Mouse (Mus musculus): ENCODE measurements around the gene Gamt. TPM values are rescaled to one million over a fixed set of nuclear protein-coding genes. Genes with fewer than 3 reads are reported as not detected.
A peak's percentile ranks its signal among the peaks of the same experiment; 100 is the strongest.
"Not testable (repeated sequence)": the region's sequence is repeated elsewhere in the genome, so short reads cannot be mapped to it uniquely, and the experiment has no call there.

Gene Gamt
- polyA plus RNA-seq, 1 experiment from 2014 or later, result 58.4 TPM

DNA sequence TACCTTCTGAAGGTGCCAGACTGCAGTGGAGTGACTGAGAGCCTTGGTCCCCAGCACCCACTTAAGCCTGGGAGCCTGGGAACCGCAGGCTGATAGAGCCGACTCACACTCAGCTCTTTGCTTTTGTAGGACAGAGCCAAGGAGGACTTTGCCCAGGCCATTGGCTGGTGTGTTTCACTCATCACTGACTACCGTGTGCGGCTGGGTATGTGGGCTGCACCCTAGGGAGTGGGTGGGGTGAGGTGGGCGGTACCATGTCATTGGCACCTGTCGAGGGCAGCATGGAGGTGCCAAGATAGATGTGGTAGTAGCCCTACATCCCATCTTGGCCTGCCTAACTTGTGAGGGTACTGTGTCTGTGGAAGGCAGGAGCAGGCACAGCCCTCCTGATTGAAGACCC lies 21.0 kb downstream of the Gamt start:
- no peak overlapping the region for H3K27ac ChIP-seq
- WGBS, result 88% methylated on average over 6 of the region's 6 CpGs
- no peak overlapping the region for H3K4me3 ChIP-seq
- ATAC-seq (ENCODE audit: low FRiP score, low read depth), result no peak
- H3K9me3 ChIP-seq, result no peaks in the 10 kb centered on the region
- no peaks in the 10 kb centered on the region for H3K4me1 ChIP-seq
- no peak overlapping the region for H3K9ac ChIP-seq
- H3K4me2 ChIP-seq (replicated peaks), result no peak overlapping the region
- no peaks in the 10 kb centered on the region for H3K27me3 ChIP-seq
- H3K36me3 ChIP-seq, result peaks cover 99% of the 10 kb centered on the region

- Histone ChIP-seq H3K4me3 (no peak overlapping the region), H3K36me3 (peaks cover 99% of the 10 kb centered on the region), H3K27ac (no peak overlapping the region), H3K9me3 (no peaks in the 10 kb centered on the region), H3K4me1 (peaks cover 3% of the 10 kb centered on the region), H3K27me3 (no peaks in the 10 kb centered on the region), H3K4me2 (replicated peaks) (no peak overlapping the region), H3K9ac (no peak overlapping the region)
- WGBS, result 88% methylated on average over 3 of the region's 3 CpGs
- ATAC-seq (ENCODE audit: low FRiP score, low read depth), result no peak
Observed at GRCm38 (mm10) chr10:80238306-80238705, 22.5 kb downstream of the Gamt start.

GRCm38 (mm10) chr10:80237020-80237419 lies 23.8 kb downstream of the Gamt start:
- Histone ChIP-seq H3K9ac (no peak overlapping the region), H3K27ac (no peak overlapping the region), H3K27me3 (no peaks in the 10 kb centered on the region), H3K4me1 (peaks cover 16% of the 10 kb centered on the region), H3K9me3 (no peaks in the 10 kb centered on the region), H3K4me3 (no peak overlapping the region), H3K36me3 (peaks cover 99% of the 10 kb centered on the region), H3K4me2 (replicated peaks) (no peak overlapping the region)
- ATAC-seq (ENCODE audit: low FRiP score, low read depth), result no peak
- 87% methylated on average over 4 of the region's 4 CpGs for WGBS

DNA sequence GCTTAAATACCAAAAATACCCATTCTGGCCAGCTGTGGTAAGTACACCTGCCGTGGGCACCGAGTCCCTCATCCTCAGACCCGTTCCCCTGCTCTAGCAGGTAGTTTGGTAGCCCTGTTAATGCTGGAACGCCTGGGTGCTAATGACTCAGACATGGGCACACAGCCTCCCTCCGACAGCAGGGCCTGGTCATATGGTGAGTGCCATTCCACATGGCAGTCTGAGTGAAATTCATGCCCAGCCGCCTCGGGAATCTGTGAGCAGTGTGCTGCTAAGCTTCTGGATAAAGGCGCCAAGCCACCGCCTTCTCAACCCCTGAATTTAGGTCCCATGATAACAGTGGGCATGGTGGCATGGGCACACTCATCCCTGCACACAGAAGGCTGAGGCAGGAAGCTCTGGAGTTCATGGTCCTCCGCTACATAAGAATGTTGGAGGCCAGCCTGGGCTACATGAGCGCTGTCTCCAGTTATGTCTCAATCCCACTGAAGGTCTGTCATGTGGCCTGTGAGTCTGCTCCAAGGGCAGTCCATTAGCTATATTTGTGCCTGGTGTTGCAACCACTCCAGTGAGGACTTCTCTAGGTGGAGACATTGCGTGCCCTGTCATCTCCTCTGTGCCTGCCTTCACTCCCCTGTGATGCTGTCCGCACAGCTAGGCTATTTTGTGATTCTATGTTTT lies 24.5 kb downstream of the Gamt start:
- no peak overlapping the region for H3K4me3 ChIP-seq
- 94% methylated on average over 13 of the region's 13 CpGs for WGBS
- H3K27ac ChIP-seq, result no peak overlapping the region
- H3K27me3 ChIP-seq, result no peaks in the 10 kb centered on the region
- ATAC-seq (ENCODE audit: low FRiP score, low read depth), result no peak
- peaks cover 100% of the 10 kb centered on the region for H3K36me3 ChIP-seq
- no peak overlapping the region for H3K4me2 ChIP-seq (replicated peaks)
- no peaks in the 10 kb centered on the region for H3K9me3 ChIP-seq
- H3K4me1 ChIP-seq, result peaks cover 16% of the 10 kb centered on the region
- no peak overlapping the region for H3K9ac ChIP-seq

- peak overlapping the region; percentile 87 for H3K4me3 ChIP-seq
- WGBS, result 48% methylated on average over 15 of the region's 15 CpGs
- peaks cover 45% of the 10 kb centered on the region for H3K36me3 ChIP-seq
- H3K9ac ChIP-seq, result peak overlapping the region; percentile 94
- H3K27me3 ChIP-seq, result no peaks in the 10 kb centered on the region
- peak overlapping the region; percentile 93 for H3K4me2 ChIP-seq (replicated peaks)
- peaks cover 57% of the 10 kb centered on the region for H3K4me1 ChIP-seq
- peak overlapping the region; percentile 95 for H3K27ac ChIP-seq
- ATAC-seq (ENCODE audit: low FRiP score, low read depth), result no peak
- H3K9me3 ChIP-seq, result no peaks in the 10 kb centered on the region
Observed at GRCm38 (mm10) chr10:80227877-80228775, 32.7 kb downstream of the Gamt start.

DNA sequence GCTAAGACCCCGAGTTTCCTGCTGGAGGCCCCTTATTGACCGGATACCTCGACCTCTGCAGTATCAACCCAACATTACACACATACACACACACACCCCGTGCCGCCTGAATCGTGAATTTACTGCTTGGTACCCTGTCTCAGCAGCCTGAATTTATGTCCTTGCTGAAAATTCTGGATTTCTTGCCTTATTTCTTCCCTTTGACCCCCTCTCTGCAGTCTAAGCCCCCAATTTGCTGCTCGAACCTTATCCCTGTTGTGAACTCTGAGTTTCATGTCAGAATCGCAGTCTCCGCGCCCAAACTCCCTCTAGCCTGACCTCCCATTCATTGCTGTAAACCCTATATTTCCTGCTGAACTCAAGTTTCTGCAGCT lies 33.7 kb downstream of the Gamt start:
- H3K9me3 ChIP-seq, result no peaks in the 10 kb centered on the region
- peak overlapping the region; percentile 93 for H3K4me2 ChIP-seq (replicated peaks)
- peaks cover 47% of the 10 kb centered on the region for H3K4me1 ChIP-seq
- H3K27ac ChIP-seq, result peak overlapping the region; percentile 95
- no peak for ATAC-seq (ENCODE audit: low FRiP score, low read depth)
- no peaks in the 10 kb centered on the region for H3K27me3 ChIP-seq
- H3K9ac ChIP-seq, result peak overlapping the region; percentile 94
- H3K36me3 ChIP-seq, result peaks cover 35% of the 10 kb centered on the region
- peak overlapping the region; percentile 87 for H3K4me3 ChIP-seq
- WGBS, result 5% methylated on average over 10 of the region's 10 CpGs

- peaks cover 46% of the 10 kb centered on the region for H3K4me1 ChIP-seq
- H3K9ac ChIP-seq, result peak within 1 kb of the TSS; percentile 94
- peak; percentile 98 for ATAC-seq (ENCODE audit: low FRiP score, low read depth)
- peaks cover 29% of the 10 kb centered on the region for H3K36me3 ChIP-seq
- peak within 1 kb of the TSS; percentile 87 for H3K4me3 ChIP-seq
- no peaks in the 10 kb centered on the region for H3K9me3 ChIP-seq
- peak within 1 kb of the TSS; percentile 95 for H3K27ac ChIP-seq
- peak within 1 kb of the TSS; percentile 93 for H3K4me2 ChIP-seq (replicated peaks)
- WGBS, result 0% methylated on average over 50 of the region's 75 CpGs
- H3K27me3 ChIP-seq, result no peaks in the 10 kb centered on the region
Observed at GRCm38 (mm10) chr10:80226416-80227165, 34.2 kb downstream of the Gamt start, which contains the start of gene Mum1. TSS of gene Mum1 (plus strand) at chr10:80226434.

DNA sequence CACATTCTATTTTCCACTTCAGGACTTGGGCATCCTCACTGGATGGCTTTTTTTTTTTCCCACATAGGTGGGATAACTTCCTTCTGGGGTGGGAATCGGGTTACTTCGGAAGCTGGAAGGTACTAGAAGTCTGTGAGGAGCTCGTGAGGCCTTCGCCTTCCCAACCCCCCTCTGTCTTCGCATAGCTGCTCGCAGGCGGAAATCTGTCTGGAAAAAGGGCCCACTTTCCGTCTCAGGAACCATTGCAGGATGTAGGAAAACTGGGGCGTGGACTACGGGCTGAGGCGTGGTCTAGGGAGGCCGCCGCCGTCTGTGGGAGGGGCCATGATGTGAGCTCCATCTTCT lies 34.8 kb downstream of the Gamt start:
- Histone ChIP-seq H3K4me3 (peak overlapping the region; percentile 87), H3K27ac (peak overlapping the region; percentile 95), H3K27me3 (no peaks in the 10 kb centered on the region), H3K36me3 (peaks cover 25% of the 10 kb centered on the region), H3K4me2 (replicated peaks) (peak overlapping the region; percentile 93), H3K9me3 (no peaks in the 10 kb centered on the region), H3K9ac (peak overlapping the region; percentile 50), H3K4me1 (peaks cover 51% of the 10 kb centered on the region)
- ATAC-seq (ENCODE audit: low FRiP score, low read depth), result no peak
- WGBS, result under 1% methylated on average over 14 of the region's 14 CpGs

- H3K4me1 ChIP-seq, result peaks cover 27% of the 10 kb centered on the region
- not testable (repeated sequence) for H3K27ac ChIP-seq; H3K9me3 ChIP-seq; H3K27me3 ChIP-seq; H3K36me3 ChIP-seq; H3K4me2 ChIP-seq (replicated peaks); H3K9ac ChIP-seq; ATAC-seq (ENCODE audit: low FRiP score, low read depth); H3K4me3 ChIP-seq
- WGBS, result 80% methylated on average over 2 of the region's 2 CpGs
Observed at GRCm38 (mm10) chr10:80223137-80223536, 37.7 kb downstream of the Gamt start.

DNA sequence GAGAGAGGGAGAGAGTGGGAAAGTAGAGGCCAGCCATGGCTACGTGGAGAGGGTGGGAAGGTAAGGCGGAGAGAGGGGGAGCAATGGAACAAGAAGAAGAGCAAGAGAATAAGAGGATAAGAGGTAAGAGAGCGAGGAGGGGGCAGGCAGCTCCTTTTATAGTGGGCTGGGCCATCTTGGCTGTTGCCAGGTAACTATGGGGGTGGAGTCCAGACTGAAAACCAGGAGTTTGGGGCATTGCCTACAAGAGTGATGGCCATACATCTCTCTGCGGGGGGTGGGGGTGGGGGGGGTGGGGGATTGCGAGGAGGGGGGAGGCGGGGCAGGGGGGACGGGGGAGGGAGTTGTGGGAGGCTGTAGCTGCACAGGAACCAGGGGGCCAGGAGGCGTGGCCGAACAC lies 40.1 kb downstream of the Gamt start:
- Histone ChIP-seq H3K9me3 (no peaks in the 10 kb centered on the region), H3K27ac (no peak overlapping the region), H3K9ac (no peak overlapping the region), H3K4me2 (replicated peaks) (no peak overlapping the region), H3K4me3 (no peak overlapping the region), H3K36me3 (no peaks in the 10 kb centered on the region), H3K27me3 (peaks cover 3% of the 10 kb centered on the region; the same call in 1 of the 2 replicates), H3K4me1 (peaks cover 12% of the 10 kb centered on the region)
- no peak for ATAC-seq (ENCODE audit: low FRiP score, low read depth)
- WGBS, result 38% methylated on average over 6 of the region's 9 CpGs

- 34% methylated on average over 16 of the region's 16 CpGs for WGBS
- H3K36me3 ChIP-seq, result no peaks in the 10 kb centered on the region
- H3K4me1 ChIP-seq, result no peaks in the 10 kb centered on the region
- no peak overlapping the region for H3K4me2 ChIP-seq (replicated peaks)
- no peaks in the 10 kb centered on the region for H3K9me3 ChIP-seq
- peaks cover 3% of the 10 kb centered on the region; the same call in 1 of the 2 replicates for H3K27me3 ChIP-seq
- 0 out of 2 replicates have a peak overlapping the region, but pooled peaks have one; percentile 3 for H3K9ac ChIP-seq
- no peak overlapping the region for H3K27ac ChIP-seq
- no peak overlapping the region for H3K4me3 ChIP-seq
- no peak for ATAC-seq (ENCODE audit: low FRiP score, low read depth)
Observed at GRCm38 (mm10) chr10:80215048-80215772, 45.6 kb downstream of the Gamt start.
